Mouse (Mus musculus) ES-Bruce4 (cell line): ENCODE data around the gene Hs3st3b1.

Experiments used
- CTCF ChIP-seq: IDR thresholded peaks from one replicate; pipeline ENCODE4 v1.8.1; 2011; ENCODE audit warnings: low read depth, low read length
- POLR2A ChIP-seq: IDR thresholded peaks from one replicate; pipeline ENCODE4 v1.8.1; 2011; ENCODE audit warnings: low read length; ENCODE audit not compliant: insufficient read depth

- TF ChIP-seq POLR2A, result no peak
- TF ChIP-seq CTCF, result peak; percentile 67
Measured at GRCm38 (mm10) chr11:63925161-63925582, 3.1 kb upstream of the Hs3st3b1 start.
